23 mouse cellular contexts compared by ENCODE assay signal in the genomic region with DNA sequence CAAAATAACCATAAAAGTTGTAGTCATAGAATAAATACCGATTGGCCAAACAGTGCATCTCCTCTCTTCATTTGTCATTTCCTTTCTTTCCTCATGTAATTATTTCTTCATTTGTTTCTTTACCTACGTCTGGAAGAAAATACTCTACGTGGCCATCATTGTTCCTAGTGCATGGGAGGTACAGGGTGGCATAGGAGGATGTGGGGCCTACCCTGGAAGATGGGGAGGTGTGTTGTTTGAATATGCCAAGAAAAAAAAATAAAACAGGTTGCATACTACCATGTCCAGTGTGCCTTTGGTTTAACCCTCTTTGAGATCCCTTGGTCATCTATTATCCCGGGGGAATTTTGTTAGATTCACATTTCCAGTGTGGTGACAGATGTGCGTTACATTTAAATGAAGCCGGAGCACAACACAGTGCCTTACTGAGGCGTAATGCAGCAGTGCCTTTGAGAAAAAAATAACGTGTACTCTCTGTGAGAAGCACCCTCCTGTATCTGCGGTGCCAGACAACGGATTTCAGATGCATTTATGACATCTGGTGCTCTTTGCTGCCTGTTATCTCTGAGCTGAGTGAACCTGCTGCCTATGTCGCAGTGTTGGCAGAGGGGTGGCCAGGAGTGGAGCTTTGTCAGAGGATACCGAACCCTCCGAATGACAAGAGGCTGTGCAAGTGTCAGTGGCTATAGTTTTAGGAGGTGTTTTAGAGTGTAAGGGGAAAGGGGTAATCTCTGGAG.
A peak's percentile ranks its signal among the peaks of the same experiment; 100 is the strongest.
DNase-seq lines count a peak whose midpoint lies in the region; ATAC-seq and TF ChIP-seq lines count a peak whose summit lies in the region.
"Had no signal": no experiment of that assay in that cellular context is flagged by ENCODE, and none has a peak within 500 bp of the region (broad histone marks: within the 10 kb centered on the region; RNA-seq: fewer than 3 reads in every experiment).

No protein-coding gene starts in this region.

- H3K4me3 ChIP-seq in MEL (ENCODE audit: control insufficient read depth in 1 of 2, insufficient read depth in 1 of 2, low read depth in 2 of 2, low read length in 2 of 2) = peak overlapping the region; percentile 47 to 55
- no peak overlapping the region for H3K4me3 ChIP-seq in intestine, embryonic 16.5 days (ENCODE audit: low read length)
- no peak overlapping the region for H3K4me3 ChIP-seq in liver, embryonic 16.5 days (ENCODE audit: low read depth, low read length)
- H3K4me3 ChIP-seq: embryonic facial prominence, embryonic 10.5 days; heart, embryonic 15.5 days; hindbrain, embryonic 10.5 days; limb, embryonic 13.5 days; lung, embryonic 15.5 days; midbrain, embryonic 12.5 days; neural tube, embryonic 12.5 days had no signal

- peak overlapping the region; percentile 90 for H3K27ac ChIP-seq in MEL (ENCODE audit: control insufficient read depth, low read depth, low read length)
- H3K27ac ChIP-seq in intestine, embryonic 16.5 days (ENCODE audit: low read length) = no peak overlapping the region
- H3K27ac ChIP-seq in liver, embryonic 16.5 days (ENCODE audit: low read length) = peak overlapping the region; percentile 69
- H3K27ac ChIP-seq: embryonic facial prominence, embryonic 10.5 days; heart, embryonic 15.5 days; hindbrain, embryonic 10.5 days; limb, embryonic 13.5 days; lung, embryonic 15.5 days; midbrain, embryonic 12.5 days; neural tube, embryonic 12.5 days had no signal

- peaks cover 0 to 24% of the 10 kb centered on the region in 2 experiments; a peak in 2 of 4 replicates for H3K36me3 ChIP-seq in MEL (ENCODE audit: control insufficient read depth in 1 of 2, insufficient read depth in 2 of 2, low read length in 2 of 2)
- no peaks in the 10 kb centered on the region for H3K36me3 ChIP-seq in intestine, embryonic 16.5 days (ENCODE audit: control insufficient read depth, insufficient read depth, low read length)
- no peaks in the 10 kb centered on the region for H3K36me3 ChIP-seq in liver, embryonic 16.5 days (ENCODE audit: control insufficient read depth, insufficient read depth)
- H3K36me3 ChIP-seq: embryonic facial prominence, embryonic 10.5 days; heart, embryonic 15.5 days; hindbrain, embryonic 10.5 days; limb, embryonic 13.5 days; lung, embryonic 15.5 days; midbrain, embryonic 12.5 days; neural tube, embryonic 12.5 days had no signal

- H3K9me3 ChIP-seq in MEL (replicated peaks; ENCODE audit: insufficient read depth, low read length) = no peaks in the 10 kb centered on the region
- no peaks in the 10 kb centered on the region for H3K9me3 ChIP-seq in intestine, embryonic 16.5 days (ENCODE audit: control insufficient read depth, low read length)
- H3K9me3 ChIP-seq in liver, embryonic 16.5 days (replicated peaks; ENCODE audit: control insufficient read depth, low read length) = no peaks in the 10 kb centered on the region
- H3K9me3 ChIP-seq: embryonic facial prominence, embryonic 10.5 days; heart, embryonic 15.5 days; hindbrain, embryonic 10.5 days; limb, embryonic 13.5 days; lung, embryonic 15.5 days; midbrain, embryonic 12.5 days; neural tube, embryonic 12.5 days had no signal

- no peak overlapping the region for H3K4me2 ChIP-seq in intestine, embryonic 16.5 days (ENCODE audit: low read depth, low read length)
- peak overlapping the region; percentile 33; the same call in 1 of the 2 replicates for H3K4me2 ChIP-seq in liver, embryonic 16.5 days (ENCODE audit: low read depth, low read length)
- H3K4me2 ChIP-seq: heart, embryonic 15.5 days; limb, embryonic 13.5 days; lung, embryonic 15.5 days; midbrain, embryonic 12.5 days; neural tube, embryonic 12.5 days had no signal

- H3K9ac ChIP-seq in MEL (ENCODE audit: control insufficient read depth, low read depth, low read length, poor library complexity, severe bottlenecking) = peak overlapping the region; percentile 69
- no peak overlapping the region for H3K9ac ChIP-seq in intestine, embryonic 16.5 days (ENCODE audit: low read depth, low read length)
- no peak overlapping the region for H3K9ac ChIP-seq in liver, embryonic 16.5 days (ENCODE audit: low read depth, low read length)
- H3K9ac ChIP-seq: heart, embryonic 15.5 days; limb, embryonic 13.5 days; lung, embryonic 15.5 days; midbrain, embryonic 12.5 days; neural tube, embryonic 12.5 days had no signal

- H3K79me2 ChIP-seq in MEL (ENCODE audit: control insufficient read depth, insufficient read depth, low read length, poor library complexity) = no peaks in the 10 kb centered on the region

- TF ChIP-seq CTCF in MEL (IDR thresholded peaks at IDR 0.05 in 2 of 3, conservative IDR thresholded peaks at IDR 0.05 in 1 of 3; ENCODE audit: control insufficient read depth in 1 of 3, insufficient read depth in 1 of 3, low read depth in 2 of 3, low read length in 3 of 3, poor library complexity in 1 of 3, severe bottlenecking in 1 of 3) = no peak

- no peak; the same call in 1 of the 2 replicates for TF ChIP-seq RAD21 in MEL (IDR thresholded peaks at IDR 0.05; ENCODE audit: low read depth, low read length)

- DNase-seq in MEL (ENCODE audit: low read depth, low spot score) = peak; percentile 94
- DNase-seq in c-Kit-positive CD71-positive TER-119-negative erythroid progenitor cells, embryonic 14.5 days (ENCODE audit: low read depth) = peak; percentile 75
- DNase-seq in kidney, postnatal 25 days = no peak
- DNase-seq in thymus, adult 18-20 months = no peak
- no peak for DNase-seq in gastrocnemius, postnatal 36 days
- DNase-seq in cerebellum, postnatal 10 days = no peak
- DNase-seq: adrenal gland, postnatal 10 days; cerebellum, adult 2 months; gastrocnemius, postnatal 14 days; lung, postnatal 4 days; right cerebral cortex, adult 18-20 months; thymus, postnatal 25 days had no signal

- no peaks in the 10 kb centered on the region for H3K27me3 ChIP-seq in MEL (ENCODE audit: control insufficient read depth in 1 of 2, insufficient read depth in 2 of 2, low read length in 2 of 2)
- 0 out of 2 replicates have a peak, but pooled peaks cover 2% of the 10 kb centered on the region for H3K27me3 ChIP-seq in intestine, embryonic 16.5 days (replicated peaks; ENCODE audit: control insufficient read depth, insufficient read depth, low read length)
- no peaks in the 10 kb centered on the region for H3K27me3 ChIP-seq in liver, embryonic 16.5 days (ENCODE audit: control insufficient read depth, insufficient read depth, low read depth, low read length)
- H3K27me3 ChIP-seq: heart, embryonic 15.5 days; lung, embryonic 15.5 days; midbrain, embryonic 12.5 days; neural tube, embryonic 12.5 days had no signal

- peaks cover 6 to 21% of the 10 kb centered on the region in 2 experiments for H3K4me1 ChIP-seq in MEL (ENCODE audit: control insufficient read depth in 1 of 2, insufficient read depth in 2 of 2, low read length in 2 of 2)
- H3K4me1 ChIP-seq in intestine, embryonic 16.5 days (ENCODE audit: control insufficient read depth, insufficient read depth, low read length) = no peaks in the 10 kb centered on the region
- H3K4me1 ChIP-seq in liver, embryonic 16.5 days (ENCODE audit: control insufficient read depth, low read depth, low read length) = peaks cover 3% of the 10 kb centered on the region
- H3K4me1 ChIP-seq: heart, embryonic 15.5 days; lung, embryonic 15.5 days; neural tube, embryonic 12.5 days had no signal

- peak; percentile 40 for ATAC-seq in intestine, embryonic 16.5 days
- peak; percentile 96 for ATAC-seq in liver, embryonic 16.5 days (ENCODE audit: low read depth)
- ATAC-seq: activated CD4-positive, CD25-positive, alpha-beta regulatory T cell, adult 4 months; forebrain, embryonic 14.5 days had no signal

- intact Hi-C loops in gastrocnemius, postnatal 36 days (cut with DNase I) = no loop called here

- TF ChIP-seq POLR2A in MEL (IDR thresholded peaks at IDR 0.05; ENCODE audit: control insufficient read depth in 1 of 2, insufficient read depth in 1 of 2, low read depth in 1 of 2, low read length in 2 of 2, poor library complexity in 1 of 2) = peak in 1 of 2 experiments; percentile 53; a peak in 2 of 4 replicates

- TF ChIP-seq EP300 in MEL (IDR thresholded peaks at IDR 0.05; ENCODE audit: low read depth in 1 of 2, low read length in 2 of 2) = peak; percentile 93 to 99

- 82% methylated on average over 13 of the region's 13 CpGs for WGBS in intestine, embryonic 16.5 days
- 39% methylated on average over 13 of the region's 13 CpGs for WGBS in liver, embryonic 16.5 days (ENCODE audit: insufficient replicate concordance)

TF ChIP-seq in MEL, 35 proteins besides CTCF, POLR2A, EP300 and RAD21 (continues in another document):
- TF ChIP-seq MAX (IDR thresholded peaks at IDR 0.05; ENCODE audit: low read length) (no peak), JUND (IDR thresholded peaks at IDR 0.05; ENCODE audit: low read depth, low read length) (no peak), ZKSCAN1 (IDR thresholded peaks at IDR 0.05; ENCODE audit: low read depth, low read length) (no peak), CHD2 (IDR thresholded peaks at IDR 0.05; ENCODE audit: low read length) (no peak; the same call in 1 of the 2 replicates), POLR2AphosphoS2 (IDR thresholded peaks at IDR 0.05; ENCODE audit: low read length) (no peak), KAT2A (conservative IDR thresholded peaks at IDR 0.05; ENCODE audit: low read depth, low read length) (no peak), SIN3A (IDR thresholded peaks at IDR 0.05; ENCODE audit: low read length) (peak; percentile 75), ZMIZ1 (IDR thresholded peaks at IDR 0.05; ENCODE audit: low read depth, low read length) (no peak), MEF2A (IDR thresholded peaks at IDR 0.05; ENCODE audit: extremely low read depth, insufficient replicate concordance, low read depth, low read length, poor library complexity, severe bottlenecking) (no peak), MYB (IDR thresholded peaks at IDR 0.05; ENCODE audit: low read depth, low read length) (peak; percentile 88), TCF12 (IDR thresholded peaks at IDR 0.05; ENCODE audit: low read depth, low read length) (peak; percentile 97), MXI1 (IDR thresholded peaks at IDR 0.05; ENCODE audit: low read depth, low read length) (peak; percentile 45; the same call in 1 of the 2 replicates), SMC3 (IDR thresholded peaks at IDR 0.05; ENCODE audit: low read depth, low read length) (0 out of 2 replicates have a peak, but pooled peaks have one; percentile 17), CHD1 (IDR thresholded peaks at IDR 0.05; ENCODE audit: low read depth, low read length) (no peak), TBP (IDR thresholded peaks at IDR 0.05; ENCODE audit: low read depth, low read length) (peak; percentile 66; the same call in 1 of the 2 replicates), USF1 (IDR thresholded peaks at IDR 0.05; ENCODE audit: low read depth, low read length) (no peak), GATA1 (IDR thresholded peaks at IDR 0.05; ENCODE audit: low read depth, low read length) (peak; percentile 90), HCFC1 (IDR thresholded peaks at IDR 0.05; ENCODE audit: low read depth, low read length) (peak; percentile 41; the same call in 1 of the 2 replicates), UBTF (IDR thresholded peaks at IDR 0.05; ENCODE audit: borderline replicate concordance, insufficient read depth, low read depth, low read length) (no peak), ELF1 (IDR thresholded peaks at IDR 0.05; ENCODE audit: low read depth, low read length) (no peak), RCOR1 (IDR thresholded peaks at IDR 0.05; ENCODE audit: low read depth, low read length) (peak; percentile 73)

Comparison
In these comparisons a context has a peak if more than half of its experiments do, and no peak if none do; other contexts are left out.
1. DNase-seq: peak in MEL (single experiment) and c-Kit-positive CD71-positive TER-119-negative erythroid progenitor cells, embryonic 14.5 days (single experiment); none in kidney, postnatal 25 days (0 of 2), thymus, adult 18-20 months (0 of 2), gastrocnemius, postnatal 36 days (0 of 2) and cerebellum, postnatal 10 days (0 of 2).
2. H3K4me3 ChIP-seq: peak in MEL (2 of 2); none in intestine, embryonic 16.5 days (single experiment) and liver, embryonic 16.5 days (single experiment).